Mouse (Mus musculus) kidney, postnatal 0 days (tissue): ENCODE data around the gene Lrpap1. TPM values are rescaled to one million over a fixed set of nuclear protein-coding genes. Genes with fewer than 3 reads are reported as not detected.

ENCODE experiments used
- ATAC-seq: fragments of 200-750 bp; cut with Nextera tagmentation; replicated peaks from 2 replicates; pipeline ENCODE4 v1.8.0; 2017; ENCODE audit warnings: low read depth, moderate number of reproducible peaks, moderate TSS enrichment, moderate library complexity; ENCODE audit not compliant: low FRiP score
- DNase-seq: peaks from one replicate; pipeline ENCODE4 v3.0.0-alpha.2; 2016; ENCODE audit warnings: low spot score
- H3K27ac ChIP-seq: fragments of 300-500 bp; sonication (generic); 2 replicates; pipeline ENCODE4 v1.5.1; 2014; ENCODE audit warnings: mild to moderate bottlenecking
- H3K27me3 ChIP-seq: fragments of 300-500 bp; sonication (generic); 2 replicates; pipeline ENCODE4 v1.6.1; 2014; ENCODE audit warnings: low read length, mixed read lengths; ENCODE audit not compliant: insufficient read depth
- H3K36me3 ChIP-seq: fragments of 300-500 bp; sonication (generic); 2 replicates; pipeline ENCODE4 v1.6.1; 2014; ENCODE audit warnings: low read length, mixed read lengths; ENCODE audit not compliant: insufficient read depth
- H3K4me1 ChIP-seq: fragments of 300-500 bp; sonication (generic); replicated peaks from 2 replicates; pipeline ENCODE4 v1.6.1; 2014; ENCODE audit warnings: antibody characterized with exemption, low read length, mixed read lengths; ENCODE audit not compliant: insufficient read depth
- H3K4me2 ChIP-seq: fragments of 300-500 bp; sonication (generic); 2 replicates; pipeline ENCODE4 v1.6.1; 2014; ENCODE audit warnings: mild to moderate bottlenecking, low read length, moderate library complexity, mixed read lengths
- H3K4me3 ChIP-seq: fragments of 300-500 bp; sonication (generic); replicated peaks from 2 replicates; pipeline ENCODE4 v1.5.1; 2014; ENCODE audit warnings: low read depth, low read length
- H3K9ac ChIP-seq: fragments of 300-500 bp; sonication (generic); 2 replicates; pipeline ENCODE4 v1.6.1; 2014; ENCODE audit warnings: low read depth, low read length
- H3K9me3 ChIP-seq: fragments of 300-500 bp; sonication (generic); replicated peaks from 2 replicates; pipeline ENCODE4 v1.6.1; 2016; ENCODE audit warnings: low read length, inconsistent platforms, mixed read lengths
- CTCF ChIP-seq: IDR thresholded peaks from 2 replicates; pipeline ENCODE4 v1.5.1; 2016; ENCODE audit warnings: antibody characterized with exemption, low read depth, mild to moderate bottlenecking, moderate library complexity
- WGBS: fragments of 180-500 bp; shearing (Covaris S2); extraction: QIAGEN DNeasy Blood & Tissue Kit; methylation state at CpG from one replicate; pipeline ENCODE4 v1.1.7; 2014; 5-methylcytosine and 5-hydroxymethylcytosine counted together
- polyA plus RNA-seq: library from polyadenylated mRNA; unstranded; fragments of >200 nt; fragmentation: Nextera tagmentation; extraction: Ambion mirVana; gene quantifications from 2 replicates; pipeline ENCODE4 v1.2.1, GENCODE M21; 2015

The Lrpap1 gene
- polyA plus RNA-seq, 1 experiment from 2014 or later: 265 TPM

GRCm38 (mm10) chr5:35089614-35089963 is 16.0 kb downstream of the Lrpap1 start:
- peaks cover 27% of the 10 kb centered on the region for H3K36me3 ChIP-seq
- H3K27ac ChIP-seq: no peak overlapping the region
- H3K4me2 ChIP-seq: no peak overlapping the region
- no peak overlapping the region for H3K9ac ChIP-seq
- DNase-seq (no peak), ATAC-seq (no peak)
- WGBS: 81% methylated on average over 5 of the region's 5 CpGs
- no peaks in the 10 kb centered on the region for H3K27me3 ChIP-seq
- H3K4me1 ChIP-seq: no peaks in the 10 kb centered on the region
- no peak overlapping the region for H3K4me3 ChIP-seq
- H3K9me3 ChIP-seq: no peaks in the 10 kb centered on the region
- TF ChIP-seq CTCF: no peak

- H3K36me3 ChIP-seq: peaks cover 24% of the 10 kb centered on the region
- no peak overlapping the region for H3K9ac ChIP-seq
- H3K4me2 ChIP-seq: no peak overlapping the region
- WGBS: 58% methylated on average over 9 of the region's 9 CpGs
- no peaks in the 10 kb centered on the region for H3K9me3 ChIP-seq
- no peak overlapping the region for H3K4me3 ChIP-seq
- H3K27ac ChIP-seq: no peak overlapping the region
- no peaks in the 10 kb centered on the region for H3K27me3 ChIP-seq
- 0 out of 2 replicates have a peak, but pooled peaks have one; percentile 19 for ATAC-seq
- H3K4me1 ChIP-seq: no peaks in the 10 kb centered on the region
- peak; percentile 79 for TF ChIP-seq CTCF
- peak; percentile 73 for DNase-seq
Measured at GRCm38 (mm10) chr5:35088785-35089613, 16.6 kb downstream of the Lrpap1 start.

GRCm38 (mm10) chr5:35084913-35085312 is 20.7 kb downstream of the Lrpap1 start:
- Histone ChIP-seq H3K9ac (no peak overlapping the region), H3K27ac (no peak overlapping the region), H3K9me3 (no peaks in the 10 kb centered on the region), H3K4me2 (no peak overlapping the region), H3K36me3 (no peaks in the 10 kb centered on the region), H3K4me3 (no peak overlapping the region), H3K4me1 (no peaks in the 10 kb centered on the region), H3K27me3 (no peaks in the 10 kb centered on the region)
- WGBS: 83% methylated on average over 3 of the region's 3 CpGs
- ATAC-seq: no peak
- DNase-seq: no peak
- no peak for TF ChIP-seq CTCF

- DNase-seq (no peak), ATAC-seq (no peak)
- Histone ChIP-seq H3K4me3 (no peak overlapping the region), H3K9ac (no peak overlapping the region), H3K27me3 (no peaks in the 10 kb centered on the region), H3K4me1 (no peaks in the 10 kb centered on the region), H3K9me3 (no peaks in the 10 kb centered on the region), H3K4me2 (no peak overlapping the region), H3K27ac (no peak overlapping the region), H3K36me3 (no peaks in the 10 kb centered on the region)
- 49% methylated on average over 18 of the region's 18 CpGs for WGBS
- TF ChIP-seq CTCF: no peak
Measured at GRCm38 (mm10) chr5:35079101-35079500, 26.5 kb downstream of the Lrpap1 start.

- 95% methylated on average over 1 of the region's 1 CpGs for WGBS
- Histone ChIP-seq H3K9ac (no peak overlapping the region), H3K4me2 (no peak overlapping the region), H3K36me3 (no peaks in the 10 kb centered on the region), H3K27ac (no peak overlapping the region), H3K27me3 (no peaks in the 10 kb centered on the region), H3K4me3 (no peak overlapping the region), H3K9me3 (no peaks in the 10 kb centered on the region), H3K4me1 (no peaks in the 10 kb centered on the region)
- DNase-seq (no peak), ATAC-seq (no peak)
- no peak for TF ChIP-seq CTCF
Measured at GRCm38 (mm10) chr5:35076369-35076768, 29.2 kb downstream of the Lrpap1 start.

GRCm38 (mm10) chr5:35073992-35074391 is 31.6 kb downstream of the Lrpap1 start:
- H3K9ac ChIP-seq: no peak overlapping the region
- no peaks in the 10 kb centered on the region for H3K4me1 ChIP-seq
- DNase-seq (no peak), ATAC-seq (0 out of 2 replicates have a peak, but pooled peaks have one; percentile 29)
- no peaks in the 10 kb centered on the region for H3K27me3 ChIP-seq
- H3K9me3 ChIP-seq: no peaks in the 10 kb centered on the region
- no peak overlapping the region for H3K4me2 ChIP-seq
- WGBS: 69% methylated on average over 9 of the region's 9 CpGs
- no peak for TF ChIP-seq CTCF
- no peaks in the 10 kb centered on the region for H3K36me3 ChIP-seq
- H3K27ac ChIP-seq: no peak overlapping the region
- no peak overlapping the region for H3K4me3 ChIP-seq
